Mouse (Mus musculus): ENCODE measurements at regions not wholly inside any gene's neighbourhood (a gene's known extent, or its start where the extent isn't known, plus 50 kb on each side); places are given as distances from the start of the nearest gene placed in this dataset.

DNA sequence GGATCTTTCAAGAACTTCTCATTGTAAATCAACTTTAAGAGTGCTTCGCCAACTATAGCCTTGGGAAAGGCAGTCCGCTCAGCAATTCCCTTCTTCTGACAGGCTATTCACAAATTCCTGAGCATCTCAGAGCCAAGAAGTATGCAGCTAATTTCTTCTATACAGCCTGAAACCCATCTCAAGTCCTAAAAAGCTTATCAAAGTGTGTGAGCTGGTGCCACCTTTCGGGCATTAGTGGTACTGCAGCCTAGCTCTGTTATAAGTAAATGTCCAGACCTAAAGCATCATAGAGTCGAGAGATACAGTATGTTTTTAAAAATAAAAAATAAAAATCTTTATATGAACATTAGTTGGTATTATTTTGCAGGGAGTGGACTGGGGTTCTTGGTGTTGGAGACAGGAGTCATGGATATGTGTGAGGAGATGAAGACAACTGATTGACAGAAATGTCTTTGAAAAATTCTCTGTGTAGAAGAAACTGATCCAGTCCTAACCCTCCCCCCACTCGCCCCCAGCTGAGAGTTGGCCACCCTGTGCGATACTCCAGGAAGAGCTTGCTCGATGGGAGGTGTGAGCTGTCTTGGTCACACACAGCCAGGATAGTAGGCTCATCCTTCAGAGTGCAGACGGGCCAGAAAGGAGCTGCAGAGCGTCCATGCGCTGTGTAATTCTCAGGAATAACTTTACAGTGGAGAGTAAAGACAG, 56.4 kb downstream of the Bod1 start:
- WGBS = 60% methylated on average over 10 of the region's 10 CpGs
- H3K4me1 ChIP-seq (ENCODE audit: control insufficient read depth, insufficient read depth, low read length) = no peaks in the 10 kb centered on the region
- no peaks in the 10 kb centered on the region for H3K27me3 ChIP-seq (ENCODE audit: control insufficient read depth, insufficient read depth, low read length)
- H3K4me2 ChIP-seq (ENCODE audit: low read length) = no peak overlapping the region
- H3K4me3 ChIP-seq (replicated peaks; ENCODE audit: low read depth, low read length) = no peak overlapping the region
- H3K36me3 ChIP-seq (ENCODE audit: control insufficient read depth, insufficient read depth, low read length) = no peaks in the 10 kb centered on the region
- H3K9me3 ChIP-seq (ENCODE audit: control insufficient read depth, low read length) = no peaks in the 10 kb centered on the region
- DNase-seq = peak; percentile 88
- no peak overlapping the region for H3K27ac ChIP-seq (replicated peaks; ENCODE audit: low read depth, low read length)
- ATAC-seq (ENCODE audit: low FRiP score, low TSS enrichment) = no peak
- no peak overlapping the region for H3K9ac ChIP-seq (replicated peaks; ENCODE audit: low read length)

DNA sequence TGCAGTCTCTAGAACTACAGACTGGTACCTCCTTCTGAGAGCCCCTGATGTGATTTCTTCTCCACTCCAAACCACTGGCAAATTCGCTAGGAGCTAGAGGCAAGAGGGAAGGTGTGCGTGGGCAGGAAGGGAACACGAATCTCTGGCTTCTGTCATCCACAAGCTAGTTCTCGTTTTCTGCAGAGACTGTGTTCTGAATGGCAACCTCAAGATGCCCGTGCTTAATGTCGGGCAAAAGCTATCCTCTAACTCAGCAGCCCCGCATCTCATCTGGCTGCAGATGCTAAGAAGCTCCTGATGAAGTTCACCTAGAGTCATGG, 57.3 kb downstream of the Bod1 start:
- 84% methylated on average over 7 of the region's 7 CpGs for WGBS
- H3K9ac ChIP-seq (replicated peaks; ENCODE audit: low read length) = no peak overlapping the region; the same call in 1 of the 2 replicates
- no peaks in the 10 kb centered on the region for H3K27me3 ChIP-seq (ENCODE audit: control insufficient read depth, insufficient read depth, low read length)
- no peaks in the 10 kb centered on the region for H3K4me1 ChIP-seq (ENCODE audit: control insufficient read depth, insufficient read depth, low read length)
- peak overlapping the region; percentile 37 for H3K4me2 ChIP-seq (ENCODE audit: low read length)
- no peak overlapping the region for H3K27ac ChIP-seq (replicated peaks; ENCODE audit: low read depth, low read length)
- no peak for ATAC-seq (ENCODE audit: low FRiP score, low TSS enrichment)
- DNase-seq = no peak
- H3K4me3 ChIP-seq (replicated peaks; ENCODE audit: low read depth, low read length) = no peak overlapping the region
- H3K9me3 ChIP-seq (ENCODE audit: control insufficient read depth, low read length) = no peaks in the 10 kb centered on the region
- no peaks in the 10 kb centered on the region for H3K36me3 ChIP-seq (ENCODE audit: control insufficient read depth, insufficient read depth, low read length)

DNA sequence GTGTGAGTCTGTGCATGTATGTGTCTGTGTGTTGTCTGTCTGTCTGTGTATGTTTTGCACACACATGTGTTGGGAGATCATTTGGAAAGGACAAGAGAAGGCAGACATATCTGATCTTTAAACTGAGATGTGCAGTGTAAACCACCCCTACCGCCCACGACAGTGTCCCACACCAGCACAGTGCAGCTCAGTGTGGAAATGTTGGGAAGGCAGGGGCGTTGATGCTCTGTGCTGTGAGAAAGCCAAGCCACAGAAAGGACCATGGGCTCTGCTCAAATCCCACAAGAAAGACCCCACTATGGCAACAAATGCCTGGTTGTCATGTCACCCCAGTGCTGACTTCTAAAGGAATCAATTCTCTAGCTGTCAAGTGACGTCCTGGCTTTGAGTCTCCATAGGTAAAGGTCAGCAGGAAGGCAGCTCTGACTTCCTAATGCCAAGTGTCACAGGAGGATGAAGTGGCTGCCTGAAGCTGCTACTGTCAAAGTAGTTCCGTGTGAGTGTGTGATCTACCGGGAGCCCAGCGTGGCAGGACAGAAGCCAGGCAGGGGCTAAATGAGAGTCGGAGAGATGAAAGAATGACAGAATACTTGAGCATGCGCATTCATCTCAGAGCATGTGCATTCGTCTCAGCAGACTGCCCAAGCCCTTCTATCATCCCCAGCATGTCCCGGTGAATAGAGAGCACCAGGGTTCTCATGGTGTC, 57.8 kb downstream of the Bod1 start:
- no peaks in the 10 kb centered on the region for H3K36me3 ChIP-seq (ENCODE audit: control insufficient read depth, insufficient read depth, low read length)
- WGBS = 36% methylated on average over 11 of the region's 11 CpGs
- no peak overlapping the region; the same call in 1 of the 2 replicates for H3K9ac ChIP-seq (replicated peaks; ENCODE audit: low read length)
- H3K27me3 ChIP-seq (ENCODE audit: control insufficient read depth, insufficient read depth, low read length) = no peaks in the 10 kb centered on the region
- ATAC-seq (ENCODE audit: low FRiP score, low TSS enrichment) (peak; percentile 19; the same call in 1 of the 2 replicates), DNase-seq (peak; percentile 39)
- peak overlapping the region; percentile 37 for H3K4me2 ChIP-seq (ENCODE audit: low read length)
- no peaks in the 10 kb centered on the region for H3K9me3 ChIP-seq (ENCODE audit: control insufficient read depth, low read length)
- no peaks in the 10 kb centered on the region for H3K4me1 ChIP-seq (ENCODE audit: control insufficient read depth, insufficient read depth, low read length)
- H3K27ac ChIP-seq (replicated peaks; ENCODE audit: low read depth, low read length) = 0 out of 2 replicates have a peak overlapping the region, but pooled peaks have one; percentile 13
- 0 out of 2 replicates have a peak overlapping the region, but pooled peaks have one; percentile 7 for H3K4me3 ChIP-seq (replicated peaks; ENCODE audit: low read depth, low read length)

DNA sequence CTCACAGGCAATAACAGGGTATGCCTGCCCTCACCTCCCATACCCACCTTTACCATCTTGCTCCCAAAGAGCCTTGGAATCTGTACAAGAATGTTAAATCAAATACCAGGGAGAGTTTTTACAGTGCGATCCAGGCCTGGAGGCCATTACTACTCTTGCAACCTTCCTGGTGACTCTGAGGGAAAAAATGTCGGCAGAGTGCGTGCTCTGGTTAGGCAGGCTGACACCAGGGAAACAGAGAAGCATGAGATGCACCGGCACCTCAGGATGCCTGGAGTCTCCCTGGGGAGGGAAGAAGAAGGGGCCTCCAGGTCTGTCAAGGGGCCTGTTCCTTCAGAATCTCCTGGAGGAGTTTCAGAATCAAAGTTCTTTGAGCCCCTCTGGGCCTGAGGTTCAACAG, 63.2 kb downstream of the Bod1 start:
- no peak overlapping the region for H3K27ac ChIP-seq (replicated peaks; ENCODE audit: low read depth, low read length)
- H3K27me3 ChIP-seq (ENCODE audit: control insufficient read depth, insufficient read depth, low read length) = no peaks in the 10 kb centered on the region
- no peaks in the 10 kb centered on the region for H3K36me3 ChIP-seq (ENCODE audit: control insufficient read depth, insufficient read depth, low read length)
- H3K9ac ChIP-seq (replicated peaks; ENCODE audit: low read length) = no peak overlapping the region
- no peak overlapping the region for H3K4me3 ChIP-seq (replicated peaks; ENCODE audit: low read depth, low read length)
- H3K9me3 ChIP-seq (ENCODE audit: control insufficient read depth, low read length) = no peaks in the 10 kb centered on the region
- DNase-seq = no peak
- whole genome bisulfite sequencing = 94% methylated on average over 4 of the region's 4 CpGs
- no peak overlapping the region for H3K4me2 ChIP-seq (ENCODE audit: low read length)
- H3K4me1 ChIP-seq (ENCODE audit: control insufficient read depth, insufficient read depth, low read length) = no peaks in the 10 kb centered on the region
- ATAC-seq (ENCODE audit: low FRiP score, low TSS enrichment) = no peak

DNA sequence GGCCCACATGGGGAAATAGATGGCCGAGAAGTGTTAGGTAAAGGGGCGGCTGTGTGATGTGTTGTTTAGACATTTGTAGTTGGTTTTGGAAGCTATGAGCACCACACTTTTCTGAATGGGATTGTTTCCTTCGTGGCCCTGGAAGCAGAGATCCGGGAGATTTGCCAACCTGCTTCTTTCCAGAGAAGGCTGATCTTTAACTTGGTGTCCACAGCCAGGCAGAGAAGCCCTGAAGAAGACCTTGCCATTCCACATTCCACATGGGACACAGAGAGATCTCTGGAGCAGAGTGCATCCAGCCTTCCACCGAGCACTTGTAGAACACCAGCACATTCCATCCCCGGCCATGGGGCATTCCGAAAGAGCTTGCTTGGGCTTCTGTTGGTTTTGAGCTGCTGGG, 70.2 kb downstream of the Bod1 start:
- H3K9me3 ChIP-seq (ENCODE audit: control insufficient read depth, low read length) = no peaks in the 10 kb centered on the region
- 89% methylated on average over 7 of the region's 7 CpGs for WGBS
- H3K9ac ChIP-seq (replicated peaks; ENCODE audit: low read length) = no peak overlapping the region
- H3K27ac ChIP-seq (replicated peaks; ENCODE audit: low read depth, low read length) = no peak overlapping the region
- no peaks in the 10 kb centered on the region for H3K36me3 ChIP-seq (ENCODE audit: control insufficient read depth, insufficient read depth, low read length)
- no peak overlapping the region for H3K4me3 ChIP-seq (replicated peaks; ENCODE audit: low read depth, low read length)
- no peaks in the 10 kb centered on the region for H3K4me1 ChIP-seq (ENCODE audit: control insufficient read depth, insufficient read depth, low read length)
- DNase-seq (no peak), ATAC-seq (ENCODE audit: low FRiP score, low TSS enrichment) (no peak)
- H3K4me2 ChIP-seq (ENCODE audit: low read length) = no peak overlapping the region
- H3K27me3 ChIP-seq (ENCODE audit: control insufficient read depth, insufficient read depth, low read length) = no peaks in the 10 kb centered on the region

DNA sequence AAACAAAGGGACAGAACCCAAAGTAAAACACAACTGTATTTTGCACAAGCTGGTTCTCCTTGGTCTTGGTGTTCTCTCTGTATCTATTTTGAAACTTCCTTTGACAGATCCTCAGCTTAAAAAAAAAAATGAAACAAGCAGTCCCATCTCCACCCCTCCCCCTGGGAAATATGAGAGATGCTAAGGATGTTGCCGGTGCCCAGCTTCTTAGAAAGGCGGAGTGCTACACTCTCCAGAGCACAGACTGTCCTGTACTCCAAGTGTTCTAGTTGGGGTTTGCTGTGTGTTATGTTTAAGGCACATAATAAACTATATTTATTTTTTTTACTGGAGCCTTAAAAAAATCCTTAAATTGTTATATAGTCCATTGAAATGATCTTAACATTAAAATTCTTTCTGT, 78.1 kb downstream of the Bod1 start:
- H3K9ac ChIP-seq (replicated peaks; ENCODE audit: low read length) = no peak overlapping the region
- H3K4me1 ChIP-seq (ENCODE audit: control insufficient read depth, insufficient read depth, low read length) = no peaks in the 10 kb centered on the region
- ATAC-seq (ENCODE audit: low FRiP score, low TSS enrichment) (no peak), DNase-seq (no peak)
- 94% methylated on average over 2 of the region's 2 CpGs for WGBS
- no peak overlapping the region for H3K27ac ChIP-seq (replicated peaks; ENCODE audit: low read depth, low read length)
- H3K4me2 ChIP-seq (ENCODE audit: low read length) = no peak overlapping the region
- H3K27me3 ChIP-seq (ENCODE audit: control insufficient read depth, insufficient read depth, low read length) = no peaks in the 10 kb centered on the region
- H3K9me3 ChIP-seq (ENCODE audit: control insufficient read depth, low read length) = no peaks in the 10 kb centered on the region
- H3K4me3 ChIP-seq (replicated peaks; ENCODE audit: low read depth, low read length) = no peak overlapping the region
- no peaks in the 10 kb centered on the region for H3K36me3 ChIP-seq (ENCODE audit: control insufficient read depth, insufficient read depth, low read length)

DNA sequence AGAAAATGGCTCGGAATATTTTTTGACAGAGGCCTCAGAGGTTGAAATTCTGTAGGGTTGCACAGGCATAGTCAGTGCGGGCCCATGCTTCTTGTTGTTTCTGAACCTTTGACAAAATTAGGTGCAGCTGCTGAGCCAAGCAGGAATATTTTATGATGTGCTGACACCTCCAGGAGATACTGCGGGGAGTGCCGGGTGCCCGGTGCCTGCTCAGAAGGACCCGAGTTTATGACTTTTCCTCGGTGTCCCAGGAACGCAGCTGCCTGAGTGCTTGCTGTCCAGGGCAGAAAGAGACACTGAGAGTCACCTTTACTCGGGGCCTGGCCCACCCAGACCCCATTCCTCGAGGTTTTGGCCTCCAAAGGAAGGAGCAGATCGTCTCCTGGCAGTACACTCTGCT, 79.6 kb downstream of the Bod1 start:
- no peak overlapping the region for H3K4me3 ChIP-seq (replicated peaks; ENCODE audit: low read depth, low read length)
- no peaks in the 10 kb centered on the region for H3K9me3 ChIP-seq (ENCODE audit: control insufficient read depth, low read length)
- no peak for ATAC-seq (ENCODE audit: low FRiP score, low TSS enrichment)
- H3K9ac ChIP-seq (replicated peaks; ENCODE audit: low read length) = no peak overlapping the region
- no peaks in the 10 kb centered on the region for H3K4me1 ChIP-seq (ENCODE audit: control insufficient read depth, insufficient read depth, low read length)
- H3K4me2 ChIP-seq (ENCODE audit: low read length) = no peak overlapping the region
- H3K27me3 ChIP-seq (ENCODE audit: control insufficient read depth, insufficient read depth, low read length) = no peaks in the 10 kb centered on the region
- no peaks in the 10 kb centered on the region for H3K36me3 ChIP-seq (ENCODE audit: control insufficient read depth, insufficient read depth, low read length)
- no peak for DNase-seq
- WGBS = 86% methylated on average over 11 of the region's 11 CpGs
- H3K27ac ChIP-seq (replicated peaks; ENCODE audit: low read depth, low read length) = no peak overlapping the region

DNA sequence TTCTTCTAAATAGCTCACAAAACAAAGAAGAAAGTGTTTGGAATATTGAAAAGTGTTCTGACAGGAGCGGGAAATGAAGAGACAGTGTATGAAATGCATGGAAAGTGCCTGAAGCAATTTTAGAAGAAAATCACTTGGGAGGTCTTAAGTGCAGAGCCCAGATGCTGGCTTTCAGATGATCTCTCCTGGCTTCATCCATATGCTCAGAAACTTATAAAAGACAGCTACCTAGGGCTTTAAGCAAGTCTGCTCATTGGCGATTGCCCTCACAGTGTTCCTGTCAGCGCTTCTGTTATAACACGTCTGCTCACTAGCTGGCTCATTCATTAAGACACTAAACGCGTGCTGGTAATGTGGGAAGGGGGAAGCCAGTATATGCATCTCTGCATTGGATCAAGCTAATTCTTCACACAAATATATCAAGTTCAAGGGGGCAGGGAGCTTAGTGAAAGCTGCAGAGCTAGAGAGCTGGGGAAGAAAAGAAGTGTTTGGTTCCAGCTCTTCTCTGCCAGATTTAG, 80.6 kb downstream of the Bod1 start:
- 69% methylated on average over 6 of the region's 6 CpGs for WGBS
- H3K9me3 ChIP-seq (ENCODE audit: control insufficient read depth, low read length) = no peaks in the 10 kb centered on the region
- H3K27ac ChIP-seq (replicated peaks; ENCODE audit: low read depth, low read length) = no peak overlapping the region
- H3K27me3 ChIP-seq (ENCODE audit: control insufficient read depth, insufficient read depth, low read length) = no peaks in the 10 kb centered on the region
- ATAC-seq (ENCODE audit: low FRiP score, low TSS enrichment) (no peak), DNase-seq (peak; percentile 31)
- H3K36me3 ChIP-seq (ENCODE audit: control insufficient read depth, insufficient read depth, low read length) = no peaks in the 10 kb centered on the region
- no peaks in the 10 kb centered on the region for H3K4me1 ChIP-seq (ENCODE audit: control insufficient read depth, insufficient read depth, low read length)
- H3K9ac ChIP-seq (replicated peaks; ENCODE audit: low read length) = no peak overlapping the region
- H3K4me2 ChIP-seq (ENCODE audit: low read length) = no peak overlapping the region
- no peak overlapping the region for H3K4me3 ChIP-seq (replicated peaks; ENCODE audit: low read depth, low read length)

DNA sequence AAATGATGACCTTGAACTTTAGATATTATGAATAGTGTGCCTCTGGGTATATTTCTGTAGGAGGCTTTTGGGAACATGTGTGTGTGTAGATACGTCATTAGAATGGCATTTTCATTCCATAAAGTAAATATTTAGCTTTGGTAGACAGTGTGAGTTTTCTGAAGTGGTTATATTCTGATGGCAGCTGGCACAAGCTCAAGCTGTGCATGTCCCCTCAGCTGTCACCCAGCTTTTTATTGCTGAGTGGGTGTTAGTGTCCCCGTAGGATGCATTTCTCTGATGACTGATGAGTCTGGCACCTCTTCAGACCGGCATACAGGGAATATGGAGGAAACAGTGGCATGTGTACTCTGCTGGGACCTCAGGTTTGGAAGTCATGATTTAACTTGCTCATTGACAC, 96.7 kb downstream of the Bod1 start:
- Histone ChIP-seq H3K9ac (replicated peaks; ENCODE audit: low read length) (no peak overlapping the region), H3K9me3 (ENCODE audit: control insufficient read depth, low read length) (0 out of 2 replicates have a peak, but pooled peaks cover under 1% of the 10 kb centered on the region), H3K27me3 (ENCODE audit: control insufficient read depth, insufficient read depth, low read length) (no peaks in the 10 kb centered on the region), H3K27ac (replicated peaks; ENCODE audit: low read depth, low read length) (no peak overlapping the region), H3K36me3 (ENCODE audit: control insufficient read depth, insufficient read depth, low read length) (no peaks in the 10 kb centered on the region), H3K4me2 (ENCODE audit: low read length) (no peak overlapping the region), H3K4me3 (replicated peaks; ENCODE audit: low read depth, low read length) (no peak overlapping the region), H3K4me1 (ENCODE audit: control insufficient read depth, insufficient read depth, low read length) (no peaks in the 10 kb centered on the region)
- ATAC-seq (ENCODE audit: low FRiP score, low TSS enrichment) (no peak), DNase-seq (no peak)
- 78% methylated on average over 3 of the region's 3 CpGs for WGBS

Measured in midbrain, embryonic 14.5 days (tissue).